Mouse (Mus musculus) liver, embryonic 16.5 days (tissue): ENCODE results near the gene Mief2. TPM values are rescaled to one million over a fixed set of nuclear protein-coding genes. Genes with fewer than 3 reads are reported as not detected.
A peak's percentile ranks its signal among the peaks of the same experiment; 100 is the strongest.

Source experiments
- ATAC-seq: fragments of 200-750 bp; cut with Nextera tagmentation; 2 replicates; pipeline ENCODE4 v1.8.0; 2017; ENCODE audit warnings: low read depth, mild to moderate bottlenecking, moderate number of reproducible peaks, moderate library complexity
- H3K27ac ChIP-seq: fragments of 300-500 bp; sonication (generic); 2 replicates; pipeline ENCODE4 v1.5.1; 2014; ENCODE audit warnings: mild to moderate bottlenecking, low read length
- H3K27me3 ChIP-seq: fragments of 300-500 bp; sonication (generic); 2 replicates; pipeline ENCODE4 v1.6.1; 2014; ENCODE audit warnings: low read depth, low read length, mixed read lengths; ENCODE audit not compliant: control insufficient read depth, insufficient read depth
- H3K36me3 ChIP-seq: fragments of 300-500 bp; sonication (generic); 2 replicates; pipeline ENCODE4 v1.6.1; 2014; ENCODE audit warnings: mild to moderate bottlenecking; ENCODE audit not compliant: control insufficient read depth, insufficient read depth
- H3K4me1 ChIP-seq: fragments of 300-500 bp; sonication (generic); 2 replicates; pipeline ENCODE4 v1.6.1; 2014; ENCODE audit warnings: low read depth, low read length, mixed read lengths; ENCODE audit not compliant: control insufficient read depth
- H3K4me2 ChIP-seq: fragments of 300-500 bp; sonication (generic); 2 replicates; pipeline ENCODE4 v1.6.1; 2014; ENCODE audit warnings: low read depth, low read length, mixed read lengths
- H3K4me3 ChIP-seq: fragments of 300-500 bp; sonication (generic); 2 replicates; pipeline ENCODE4 v1.5.1; 2014; ENCODE audit warnings: low read depth, mild to moderate bottlenecking, low read length
- H3K9ac ChIP-seq: fragments of 300-500 bp; sonication (generic); 2 replicates; pipeline ENCODE4 v1.6.1; 2014; ENCODE audit warnings: low read depth, low read length
- H3K9me3 ChIP-seq: fragments of 300-500 bp; sonication (generic); replicated peaks from 2 replicates; pipeline ENCODE4 v1.6.1; 2016; ENCODE audit warnings: low read length; ENCODE audit not compliant: control insufficient read depth
- WGBS: fragments of 180-500 bp; shearing (Covaris S2); extraction: QIAGEN DNeasy Blood & Tissue Kit; methylation state at CpG from one replicate; pipeline ENCODE4 v1.1.7; 2014; ENCODE audit not compliant: insufficient replicate concordance; 5-methylcytosine and 5-hydroxymethylcytosine counted together
- polyA plus RNA-seq: library from polyadenylated mRNA; unstranded; fragments of >200 nt; fragmentation: Nextera tagmentation; extraction: Ambion mirVana; gene quantifications from 2 replicates; pipeline ENCODE4 v1.2.1, GENCODE M21; 2015

Gene Mief2
- polyA plus RNA-seq, 1 experiment from 2014 or later, result 2.3 TPM

DNA sequence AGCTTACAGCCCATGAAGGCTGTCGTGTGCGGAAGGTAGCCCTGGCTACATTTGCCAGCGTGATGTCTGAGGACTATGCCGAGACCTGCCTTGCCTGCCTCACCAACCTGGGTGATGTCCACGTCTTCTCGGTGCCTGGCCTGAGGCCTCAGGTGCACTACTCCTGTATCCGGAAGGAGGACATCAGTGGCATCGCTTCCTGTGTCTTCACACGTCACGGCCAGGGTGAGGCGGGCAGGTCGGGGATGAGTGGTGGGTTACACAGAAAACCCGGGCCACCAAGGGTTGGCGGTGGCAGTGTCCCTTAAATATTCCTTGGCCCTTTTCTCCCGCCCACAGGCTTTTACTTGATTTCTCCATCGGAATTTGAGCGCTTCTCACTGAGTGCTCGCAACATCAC, 16.2 kb upstream of the Mief2 start:
- WGBS, result 90% methylated on average over 18 of the region's 18 CpGs
- H3K9me3 ChIP-seq, result no peaks in the 10 kb centered on the region
- no peaks in the 10 kb centered on the region for H3K4me1 ChIP-seq
- no peak for ATAC-seq
- H3K4me2 ChIP-seq, result no peak overlapping the region
- no peak overlapping the region for H3K4me3 ChIP-seq
- no peak overlapping the region for H3K9ac ChIP-seq
- peaks cover 42% of the 10 kb centered on the region for H3K36me3 ChIP-seq
- H3K27me3 ChIP-seq, result no peaks in the 10 kb centered on the region
- no peak overlapping the region for H3K27ac ChIP-seq

DNA sequence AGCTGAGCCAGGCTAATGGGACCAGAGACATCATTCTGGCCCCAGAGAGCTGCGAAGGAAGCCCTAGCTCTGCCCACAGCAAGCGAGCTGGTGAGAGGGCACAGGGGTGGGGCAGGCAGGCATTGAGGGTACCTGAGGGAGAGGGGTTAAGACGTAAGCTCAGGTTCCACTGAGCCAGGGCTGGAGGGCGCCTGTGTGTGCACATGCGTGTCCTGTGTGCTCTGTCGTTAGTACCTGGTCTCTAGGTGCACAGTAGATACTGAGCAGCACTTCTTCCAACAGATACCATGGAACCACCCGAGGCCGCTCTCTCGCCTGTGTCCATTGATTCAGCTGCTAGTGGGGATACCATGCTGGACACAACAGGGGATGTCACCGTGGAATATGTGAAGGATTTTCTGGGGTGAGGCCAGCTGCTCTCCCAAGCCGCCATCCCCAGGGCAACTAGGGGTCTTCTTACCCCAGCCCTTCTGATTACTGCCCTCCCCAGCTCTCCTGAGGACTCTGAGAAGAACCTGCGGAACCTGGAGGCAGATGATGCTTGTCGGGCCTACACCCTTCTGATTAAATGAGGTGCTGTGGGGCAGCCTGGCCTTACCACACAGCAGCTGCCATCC, 15.5 kb upstream of the Mief2 start:
- Histone ChIP-seq H3K27me3 (no peaks in the 10 kb centered on the region), H3K4me3 (no peak overlapping the region), H3K9me3 (no peaks in the 10 kb centered on the region), H3K9ac (no peak overlapping the region), H3K4me1 (no peaks in the 10 kb centered on the region), H3K36me3 (peaks cover 41% of the 10 kb centered on the region), H3K4me2 (no peak overlapping the region), H3K27ac (no peak overlapping the region)
- WGBS, result 82% methylated on average over 13 of the region's 13 CpGs
- ATAC-seq, result no peak

DNA sequence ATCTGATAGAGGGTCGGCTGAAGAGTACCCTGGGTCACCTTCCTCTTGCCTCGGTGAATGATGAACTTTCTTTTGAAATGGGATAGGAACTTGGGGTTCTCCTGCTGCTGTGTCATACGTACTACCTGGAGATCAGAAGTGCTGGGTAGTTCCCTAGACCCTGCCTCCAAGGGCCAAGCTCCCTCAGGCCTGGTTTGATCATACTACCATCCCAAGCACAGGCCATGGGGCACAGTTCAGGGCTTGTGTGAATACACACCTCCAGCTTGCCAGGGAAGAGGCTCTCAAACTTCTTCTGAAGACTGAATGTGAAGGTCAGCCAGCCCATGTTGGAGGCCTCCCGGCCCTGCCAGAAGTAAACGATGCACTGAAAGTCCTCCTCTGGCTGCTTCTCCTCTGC, 12.4 kb upstream of the Mief2 start:
- H3K27ac ChIP-seq, result no peak overlapping the region
- no peak for ATAC-seq
- 66% methylated on average over 5 of the region's 5 CpGs for WGBS

DNA sequence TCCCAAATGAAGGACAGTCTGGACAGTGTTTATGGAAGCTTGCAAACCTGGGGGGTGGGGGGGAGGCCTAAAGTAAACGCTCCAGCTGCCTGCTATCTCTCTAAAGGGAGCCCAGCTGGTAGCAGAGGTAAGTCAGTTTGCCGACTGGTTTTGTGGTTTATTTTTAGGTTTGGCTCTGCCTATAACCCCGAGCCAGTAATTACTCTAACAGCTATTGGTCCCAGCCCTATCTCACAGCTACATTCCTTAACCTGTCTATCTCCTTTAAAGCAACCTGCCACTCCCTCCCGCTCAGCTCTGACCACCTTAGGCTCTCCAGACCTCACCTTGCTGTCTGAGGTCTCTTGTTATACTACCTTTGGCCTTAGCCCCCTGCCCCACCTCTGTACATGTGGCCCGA, 8.9 kb upstream of the Mief2 start:
- Histone ChIP-seq H3K4me1 (no peaks in the 10 kb centered on the region), H3K27ac (no peak overlapping the region), H3K9me3 (no peaks in the 10 kb centered on the region), H3K9ac (no peak overlapping the region), H3K27me3 (no peaks in the 10 kb centered on the region), H3K4me2 (no peak overlapping the region), H3K4me3 (no peak overlapping the region), H3K36me3 (peaks cover 21% of the 10 kb centered on the region)
- no peak for ATAC-seq
- WGBS, result 35% methylated on average over 5 of the region's 5 CpGs

More for the DNA sequence above, 12.4 kb upstream of the Mief2 start:
- H3K36me3 ChIP-seq, result peaks cover 40% of the 10 kb centered on the region
- H3K4me3 ChIP-seq, result no peak overlapping the region
- H3K9me3 ChIP-seq, result no peaks in the 10 kb centered on the region
- no peaks in the 10 kb centered on the region for H3K27me3 ChIP-seq
- no peak overlapping the region for H3K4me2 ChIP-seq
- H3K4me1 ChIP-seq, result no peaks in the 10 kb centered on the region
- no peak overlapping the region for H3K9ac ChIP-seq

DNA sequence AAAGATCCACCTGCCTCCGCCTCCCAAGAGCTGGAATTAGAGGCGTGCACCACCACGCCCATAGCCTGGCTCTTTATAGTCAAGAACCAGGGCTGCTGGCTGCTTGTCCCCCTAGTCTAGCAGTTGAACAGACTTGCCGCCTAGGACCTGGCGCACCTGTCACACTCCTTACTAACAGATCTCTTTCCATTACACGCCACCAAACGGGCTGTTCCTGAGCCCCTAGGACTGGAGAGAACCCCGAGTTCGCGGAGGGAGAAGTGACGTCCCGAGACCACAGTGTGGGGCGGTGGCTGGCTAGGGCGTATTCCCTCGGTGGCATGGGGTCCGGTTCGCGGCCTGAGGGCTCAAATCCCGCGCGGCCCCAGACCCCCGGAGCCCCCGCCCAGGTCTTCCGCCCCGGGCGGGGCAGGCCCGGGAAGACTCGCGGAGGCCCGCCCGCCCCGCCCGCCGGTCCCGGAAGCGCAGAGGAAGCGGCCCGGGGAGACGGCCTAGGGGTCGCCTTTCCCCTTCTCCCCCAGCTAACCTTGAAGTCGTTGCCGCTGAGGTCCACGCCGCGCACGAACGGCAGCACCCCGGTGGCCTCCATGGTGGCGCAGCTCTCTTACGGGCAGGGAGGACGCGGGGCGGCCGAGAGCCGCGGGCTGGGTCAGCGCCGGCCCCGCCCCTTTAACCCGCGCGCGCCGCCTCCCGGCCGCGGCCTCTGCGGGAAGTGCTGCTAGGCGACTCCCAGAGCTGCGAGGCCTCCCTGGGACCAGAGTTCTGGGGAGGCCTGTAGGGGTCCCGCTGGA, 1.4 kb upstream of the Mief2 start, which contains the start of gene Flii:
Gene Flii (minus strand): TSS at position 663 of the 791 bp plus-strand sequence.
- Histone ChIP-seq H3K4me1 (peaks cover 31% of the 10 kb centered on the region), H3K27me3 (no peaks in the 10 kb centered on the region), H3K4me2 (peak within 1 kb of the TSS; percentile 89), H3K36me3 (peaks cover 2% of the 10 kb centered on the region), H3K9me3 (no peaks in the 10 kb centered on the region), H3K9ac (peak within 1 kb of the TSS; percentile 86), H3K27ac (peak within 1 kb of the TSS; percentile 79), H3K4me3 (peak within 1 kb of the TSS; percentile 86)
- ATAC-seq, result peak; percentile 78
- WGBS, result 1% methylated on average over 69 of the region's 71 CpGs

DNA sequence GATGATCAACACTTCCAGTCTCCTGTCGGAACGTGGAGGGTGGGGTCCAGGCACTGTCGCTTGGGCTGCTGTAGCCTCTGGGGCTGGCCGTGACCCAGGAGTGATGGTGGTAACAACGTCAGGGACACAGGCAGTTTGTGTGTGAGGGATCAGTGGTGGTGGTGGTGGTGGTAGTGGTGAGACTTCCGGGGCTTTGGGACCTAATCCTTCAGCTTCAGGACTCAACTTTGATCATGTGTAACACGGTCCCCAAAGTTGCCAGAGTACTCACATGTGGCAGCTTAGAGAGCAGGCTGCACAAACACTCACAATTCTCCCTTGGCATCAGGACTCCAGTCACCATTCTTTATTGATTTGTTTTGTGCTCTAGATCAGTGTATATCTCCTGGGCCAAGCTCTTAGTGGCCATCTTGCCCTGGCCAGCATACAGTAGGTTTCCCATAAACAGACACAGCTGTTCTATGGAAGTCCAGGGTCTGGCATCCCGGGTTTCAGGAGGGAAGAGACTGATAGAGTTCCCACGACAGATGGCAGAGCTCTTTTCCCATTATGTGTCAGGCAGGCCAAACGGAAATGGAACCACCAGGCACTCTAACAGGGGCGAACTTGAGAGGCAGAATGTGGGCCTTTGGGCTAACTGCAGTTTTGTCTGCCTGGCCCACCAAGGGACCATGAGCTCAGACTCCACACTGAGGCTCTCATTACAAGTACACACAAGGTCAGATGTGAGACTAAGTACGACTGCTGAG, 632 bp upstream of the Mief2 start:
- 5% methylated on average over 12 of the region's 12 CpGs for WGBS
- Histone ChIP-seq H3K4me1 (peaks cover 31% of the 10 kb centered on the region), H3K4me2 (peak overlapping the region; percentile 89), H3K27me3 (no peaks in the 10 kb centered on the region), H3K4me3 (peak overlapping the region; percentile 86), H3K36me3 (peaks cover 2% of the 10 kb centered on the region; the same call in 1 of the 2 replicates), H3K9me3 (no peaks in the 10 kb centered on the region), H3K27ac (peak overlapping the region; percentile 79), H3K9ac (peak overlapping the region; percentile 86)
- ATAC-seq, result 0 out of 2 replicates have a peak, but pooled peaks have one; percentile 1

DNA sequence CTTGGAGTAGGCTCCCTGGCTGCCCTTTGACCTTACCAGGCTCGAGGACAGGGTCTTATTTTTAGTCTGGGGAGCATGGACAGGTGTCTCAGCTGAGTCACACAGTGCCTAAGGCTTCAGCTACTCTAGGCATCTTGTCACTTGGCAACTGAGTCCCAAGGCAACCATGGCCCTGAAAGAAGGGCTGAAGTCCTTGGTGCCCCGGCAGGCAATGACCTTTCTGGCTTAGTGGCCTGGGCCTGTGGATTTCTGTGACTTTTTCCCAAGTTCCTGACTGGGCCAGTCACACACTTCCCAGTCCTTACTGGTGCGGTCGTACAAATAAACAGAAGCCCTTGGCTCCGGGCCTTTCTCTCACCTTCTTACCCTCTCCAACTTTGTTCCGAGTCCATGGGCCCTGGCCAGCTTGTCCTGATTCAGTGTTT, 1.0 kb downstream of the Mief2 start:
- H3K36me3 ChIP-seq, result peaks cover 1% of the 10 kb centered on the region; the same call in 1 of the 2 replicates
- H3K4me3 ChIP-seq, result peak overlapping the region; percentile 86
- no peak overlapping the region for H3K9ac ChIP-seq
- no peak overlapping the region for H3K27ac ChIP-seq
- no peak for ATAC-seq
- no peaks in the 10 kb centered on the region for H3K9me3 ChIP-seq
- H3K4me2 ChIP-seq, result peak overlapping the region; percentile 89
- H3K4me1 ChIP-seq, result peaks cover 31% of the 10 kb centered on the region
- no peaks in the 10 kb centered on the region for H3K27me3 ChIP-seq
- WGBS, result 70% methylated on average over 6 of the region's 6 CpGs

DNA sequence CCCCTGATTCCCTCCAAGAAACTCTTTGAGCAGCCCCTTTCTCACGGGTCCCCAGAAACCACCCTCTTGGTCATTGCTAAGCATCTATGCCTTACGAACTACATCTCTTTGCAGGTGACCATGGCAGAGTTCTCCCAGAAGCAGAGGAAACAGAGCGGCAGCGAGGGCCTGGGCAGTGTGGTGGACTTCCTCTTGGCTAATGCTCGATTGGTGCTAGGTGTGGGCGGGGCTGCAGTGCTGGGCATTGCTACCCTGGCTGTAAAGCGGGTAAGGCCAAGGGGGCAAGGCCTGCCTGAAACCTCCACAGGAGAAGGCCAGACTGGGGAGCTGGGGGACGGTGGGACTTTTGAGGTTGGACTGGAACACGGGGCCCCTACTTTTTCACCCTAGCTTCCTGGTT, 2.0 kb downstream of the Mief2 start:
- H3K27me3 ChIP-seq, result no peaks in the 10 kb centered on the region
- no peaks in the 10 kb centered on the region for H3K36me3 ChIP-seq
- 69% methylated on average over 9 of the region's 9 CpGs for WGBS
- no peak overlapping the region for H3K27ac ChIP-seq
- H3K4me1 ChIP-seq, result peaks cover 31% of the 10 kb centered on the region
- H3K4me3 ChIP-seq, result no peak overlapping the region
- H3K4me2 ChIP-seq, result no peak overlapping the region
- H3K9me3 ChIP-seq, result no peaks in the 10 kb centered on the region
- ATAC-seq, result no peak
- H3K9ac ChIP-seq, result no peak overlapping the region
